Comparison of ENCODE assay signal across 15 mouse cellular contexts in the genomic region with DNA sequence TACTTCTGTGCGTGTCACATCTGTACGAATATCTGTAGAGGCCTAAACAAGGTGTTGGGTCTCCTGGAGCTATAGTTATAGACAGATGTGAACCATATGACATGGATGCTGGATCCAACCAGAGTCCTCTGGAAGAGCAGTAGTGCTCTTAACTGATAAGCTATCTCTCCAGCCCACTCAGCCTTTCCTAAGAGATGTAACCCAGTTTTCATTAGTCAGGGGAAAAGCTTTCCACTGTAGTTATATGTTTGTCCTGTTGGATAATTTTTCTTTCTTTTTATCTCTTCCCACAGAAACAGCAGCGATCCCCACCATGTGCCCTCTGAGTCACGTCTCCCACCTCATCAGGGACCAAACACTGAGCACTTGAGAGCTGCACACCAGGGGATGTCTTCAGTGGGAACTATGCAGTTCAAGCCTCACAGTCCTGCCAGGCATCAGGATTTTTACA. TPM values are rescaled to one million over a fixed set of nuclear protein-coding genes. Genes with fewer than 3 reads are reported as not detected.
DNase-seq lines count a peak whose midpoint lies in the region; ATAC-seq lines count a peak whose summit lies in the region.
"Had no signal": no experiment of that assay in that cellular context is flagged by ENCODE, and none has a peak within 500 bp of the region (broad histone marks: within the 10 kb centered on the region; RNA-seq: fewer than 3 reads in every experiment).

No protein-coding gene starts in this region.

- ATAC-seq in lung, embryonic 15.5 days (ENCODE audit: borderline replicate concordance, extremely low read depth, low FRiP score, low TSS enrichment), result peak; percentile 55; the same call in 1 of the 2 replicates
- peak; percentile 90 for ATAC-seq in megakaryocyte progenitor cell, adult 5-6 weeks (replicated peaks; ENCODE audit: poor library complexity)
- no peak for ATAC-seq in forebrain, embryonic 13.5 days

- no peaks in the 10 kb centered on the region for H3K27me3 ChIP-seq in lung, embryonic 15.5 days
- H3K27me3 ChIP-seq in forebrain, embryonic 13.5 days, result no peaks in the 10 kb centered on the region
- H3K27me3 ChIP-seq: neural tube, embryonic 15.5 days had no signal

- no peaks in the 10 kb centered on the region for H3K36me3 ChIP-seq in lung, embryonic 15.5 days
- peaks cover 22% of the 10 kb centered on the region; the same call in 1 of the 2 replicates for H3K36me3 ChIP-seq in forebrain, embryonic 13.5 days (ENCODE audit: poor library complexity, severe bottlenecking)
- H3K36me3 ChIP-seq: neural tube, embryonic 15.5 days had no signal

- no peaks in the 10 kb centered on the region for H3K4me1 ChIP-seq in lung, embryonic 15.5 days
- H3K4me1 ChIP-seq in forebrain, embryonic 13.5 days, result no peaks in the 10 kb centered on the region
- H3K4me1 ChIP-seq: neural tube, embryonic 15.5 days had no signal

- no peak overlapping the region for H3K4me2 ChIP-seq in lung, embryonic 15.5 days
- H3K4me2 ChIP-seq in forebrain, embryonic 13.5 days, result no peak overlapping the region
- H3K4me2 ChIP-seq: neural tube, embryonic 15.5 days had no signal

- H3K4me3 ChIP-seq in lung, embryonic 15.5 days, result no peak overlapping the region
- H3K4me3 ChIP-seq in forebrain, embryonic 13.5 days, result no peak overlapping the region
- H3K4me3 ChIP-seq: neural tube, embryonic 15.5 days had no signal

- no peak overlapping the region for H3K9ac ChIP-seq in lung, embryonic 15.5 days
- no peak overlapping the region for H3K9ac ChIP-seq in forebrain, embryonic 13.5 days
- H3K9ac ChIP-seq: neural tube, embryonic 15.5 days had no signal

- WGBS in lung, embryonic 15.5 days, result 72% methylated on average over 4 of the region's 4 CpGs
- WGBS in forebrain, embryonic 13.5 days, result 93% methylated on average over 4 of the region's 4 CpGs

- DNase-seq in lung, postnatal 10 days, result no peak
- DNase-seq in c-Kit-negative CD71-positive TER-119-positive erythroid progenitor cells, embryonic 14.5 days (ENCODE audit: low read depth, low spot score), result peak; percentile 77
- DNase-seq in liver, result peak; percentile 81
- no peak for DNase-seq in ovary, postnatal 10 days (ENCODE audit: low spot score)
- no peak for DNase-seq in kidney, postnatal 36 days
- DNase-seq: adrenal gland, adult 8-10 months; cerebellum, adult 11 months; kidney, postnatal 10 days; layer of hippocampus, adult 9-11 months; thymus, postnatal 25 days had no signal

- no peaks in the 10 kb centered on the region for H3K9me3 ChIP-seq in lung, embryonic 15.5 days
- H3K9me3 ChIP-seq in forebrain, embryonic 13.5 days (replicated peaks), result no peaks in the 10 kb centered on the region
- H3K9me3 ChIP-seq: neural tube, embryonic 15.5 days had no signal

- H3K27ac ChIP-seq in lung, embryonic 15.5 days, result no peak overlapping the region
- no peak overlapping the region for H3K27ac ChIP-seq in forebrain, embryonic 13.5 days
- H3K27ac ChIP-seq: neural tube, embryonic 15.5 days had no signal

RNA-seq across cellular contexts. Expression of gene F2rl2, which starts 17.1 kb away (rescaled TPM):
- polyA plus RNA-seq in lung, embryonic 15.5 days (2015; fragmentation: Nextera tagmentation; extraction: Ambion mirVana), result 0.87 and 0.94 TPM in 2 replicates
- 0.73 and 1.0 TPM in 2 replicates for total RNA-seq in megakaryocyte progenitor cell, adult 5-6 weeks (2015)
- 0.07 TPM in 1 of 2 replicates, not detected in the other for total RNA-seq in megakaryocyte progenitor cell, adult 5-6 weeks (2017)
- polyA plus RNA-seq in forebrain, embryonic 13.5 days (2015; fragmentation: Nextera tagmentation; extraction: Ambion mirVana), result 0.52 and 0.58 TPM in 2 replicates
- total RNA-seq: liver, adult 2 months had no signal

Comparison
In these comparisons a context has a peak if more than half of its experiments do, and no peak if none do; other contexts are left out.
1. DNase-seq: peak in c-Kit-negative CD71-positive TER-119-positive erythroid progenitor cells, embryonic 14.5 days (single experiment) and liver (single experiment); none in lung, postnatal 10 days (single experiment), ovary, postnatal 10 days (single experiment) and kidney, postnatal 36 days (0 of 2).